Mouse (Mus musculus) heart, adult 2 months (tissue): ENCODE data around the gene Gm17359. TPM values are rescaled to one million over a fixed set of nuclear protein-coding genes. Genes with fewer than 3 reads are reported as not detected.

Source experiments
- DNase-seq, 2 experiments: peaks; one replicate each; pipeline ENCODE4 v3.0.0; 2021
- H3K27ac ChIP-seq: fragments of 200-600 bp; 2 replicates; pipeline ENCODE4 v1.8.1; 2022
- H3K27me3 ChIP-seq: fragments of 200-500 bp; 2 replicates; pipeline ENCODE4 v1.6.1; 2012; ENCODE audit warnings: mild to moderate bottlenecking, low read length, inconsistent platforms, mixed read lengths; ENCODE audit not compliant: control insufficient read depth, insufficient read depth
- H3K36me3 ChIP-seq: fragments of 200-500 bp; 2 replicates; pipeline ENCODE4 v1.6.1; 2012; ENCODE audit warnings: low read length, inconsistent platforms; ENCODE audit not compliant: control insufficient read depth, insufficient read depth
- H3K4me1 ChIP-seq: fragments of 200-500 bp; 2 replicates; pipeline ENCODE4 v1.6.1; 2011; ENCODE audit warnings: low read length; ENCODE audit not compliant: control insufficient read depth, insufficient read depth
- H3K4me3 ChIP-seq: fragments of 200-600 bp; 2 replicates; pipeline ENCODE4 v1.8.1; 2022
- H3K79me2 ChIP-seq: fragments of 200-500 bp; replicated peaks from 2 replicates; pipeline ENCODE4 v1.6.1; 2012; ENCODE audit warnings: mild to moderate bottlenecking, inconsistent platforms, low read length, moderate library complexity, mixed read lengths; ENCODE audit not compliant: control insufficient read depth, insufficient read depth
- H3K9ac ChIP-seq: fragments of 200-500 bp; 2 replicates; pipeline ENCODE4 v1.6.1; 2012; ENCODE audit warnings: low read depth, mild to moderate bottlenecking, control low read depth, inconsistent platforms, low read length, mixed read lengths
- CTCF ChIP-seq: fragments of 200-600 bp; IDR thresholded peaks from 2 replicates; pipeline ENCODE4 v1.8.1; 2022; ENCODE audit warnings: antibody characterized with exemption, mild to moderate bottlenecking, moderate library complexity
- EP300 ChIP-seq: fragments of 200-500 bp; IDR thresholded peaks from 2 replicates; pipeline ENCODE4 v1.6.1; 2011; ENCODE audit warnings: low read depth, low read length, control low read depth; ENCODE audit not compliant: insufficient read depth
- POLR2A ChIP-seq: fragments of 200-500 bp; IDR thresholded peaks from 2 replicates; pipeline ENCODE4 v1.6.1; 2011; ENCODE audit warnings: mild to moderate bottlenecking, low read depth, low read length, control low read depth; ENCODE audit not compliant: insufficient read depth
- WGBS: fragments of 180-500 bp; shearing (Covaris S2); methylation state at CpG from one replicate; pipeline ENCODE4 v1.1.7; 2018; 5-methylcytosine and 5-hydroxymethylcytosine counted together
- intact Hi-C: fragments of 180-260 bp; cut with DNase I; formaldehyde crosslinking; loops from one replicate; pipeline ENCODE4 v1.15.1; 2025
- polyA plus RNA-seq: library from polyadenylated mRNA; depleted of rRNA; stranded (reverse); fragments of >200 nt; gene quantifications from 2 replicates; pipeline ENCODE4 v1.2.3, GENCODE M21; 2012
- total RNA-seq, 2 experiments: library from RNA; stranded (reverse); gene quantifications; 2 replicates each; pipeline ENCODE4 v1.2.3; 2021

Gm17359 gene
- total and polyA plus RNA-seq, 3 experiments, result 0.14 TPM; not detected in 2

DNA sequence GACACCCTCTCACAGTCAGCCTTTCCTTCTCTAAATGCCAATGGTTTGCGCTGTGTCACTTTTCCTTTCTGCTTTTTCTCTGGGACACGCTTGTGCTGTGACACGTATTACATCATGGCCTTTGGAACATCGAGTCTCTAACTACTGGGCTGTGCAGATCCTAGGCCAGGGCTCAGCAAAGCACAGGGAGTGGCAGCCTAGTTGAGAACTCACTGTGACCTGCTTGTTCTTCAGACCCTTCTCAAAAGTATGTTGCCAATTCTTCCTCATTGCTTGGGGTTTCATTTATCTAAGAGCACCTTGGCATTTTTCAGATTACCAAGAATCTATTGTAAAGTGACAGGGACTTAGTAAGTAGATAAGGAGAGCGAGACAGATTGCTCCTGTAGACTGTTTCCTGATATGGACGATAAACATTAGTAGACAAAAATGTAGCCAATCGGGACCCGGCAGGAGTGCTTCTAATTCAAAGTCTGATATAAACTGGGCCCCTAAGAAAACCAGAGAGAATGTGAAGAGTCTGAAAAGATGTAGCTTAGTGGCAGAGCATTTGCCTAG is 2.7 kb upstream of the Gm17359 start:
- Histone ChIP-seq H3K4me3 (no peak overlapping the region), H3K79me2 (no peaks in the 10 kb centered on the region), H3K27me3 (no peaks in the 10 kb centered on the region), H3K9ac (no peak overlapping the region), H3K36me3 (no peaks in the 10 kb centered on the region), H3K27ac (no peak overlapping the region), H3K4me1 (no peaks in the 10 kb centered on the region)
- no peak for DNase-seq
- 72% methylated on average over 8 of the region's 8 CpGs for WGBS
- TF ChIP-seq EP300 (no peak), CTCF (no peak), POLR2A (no peak)
- intact Hi-C loops, result no loop called here

DNA sequence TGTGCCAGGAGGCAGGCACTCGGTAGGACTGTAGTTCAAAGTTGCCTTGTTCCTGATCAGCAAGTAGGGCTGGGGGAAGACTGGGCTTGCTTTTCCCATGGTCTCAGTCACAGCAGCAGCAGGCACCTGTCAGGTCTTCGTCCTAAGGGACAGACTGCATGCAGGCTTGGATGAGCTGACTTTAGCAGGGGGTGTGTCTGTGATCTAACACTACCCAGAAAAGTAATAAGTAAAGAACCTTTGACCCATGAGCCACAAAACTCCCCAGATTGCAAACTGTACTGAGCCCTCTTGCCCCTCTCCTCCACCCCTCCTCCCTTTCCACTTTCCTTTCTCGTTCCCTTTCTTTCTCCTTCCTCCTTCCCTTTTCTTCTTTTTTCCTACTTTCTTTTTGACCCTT is 4.3 kb downstream of the Gm17359 start:
- WGBS, result 48% methylated on average over 3 of the region's 3 CpGs
- intact Hi-C loops, result no loop called here
- no peak overlapping the region for H3K27ac ChIP-seq
- no peaks in the 10 kb centered on the region for H3K4me1 ChIP-seq
- no peak overlapping the region for H3K4me3 ChIP-seq
- H3K9ac ChIP-seq, result no peak overlapping the region
- no peaks in the 10 kb centered on the region for H3K36me3 ChIP-seq
- H3K79me2 ChIP-seq, result no peaks in the 10 kb centered on the region
- TF ChIP-seq EP300, result no peak
- no peak for TF ChIP-seq CTCF
- no peak for TF ChIP-seq POLR2A
- no peaks in the 10 kb centered on the region for H3K27me3 ChIP-seq
- no peak for DNase-seq

DNA sequence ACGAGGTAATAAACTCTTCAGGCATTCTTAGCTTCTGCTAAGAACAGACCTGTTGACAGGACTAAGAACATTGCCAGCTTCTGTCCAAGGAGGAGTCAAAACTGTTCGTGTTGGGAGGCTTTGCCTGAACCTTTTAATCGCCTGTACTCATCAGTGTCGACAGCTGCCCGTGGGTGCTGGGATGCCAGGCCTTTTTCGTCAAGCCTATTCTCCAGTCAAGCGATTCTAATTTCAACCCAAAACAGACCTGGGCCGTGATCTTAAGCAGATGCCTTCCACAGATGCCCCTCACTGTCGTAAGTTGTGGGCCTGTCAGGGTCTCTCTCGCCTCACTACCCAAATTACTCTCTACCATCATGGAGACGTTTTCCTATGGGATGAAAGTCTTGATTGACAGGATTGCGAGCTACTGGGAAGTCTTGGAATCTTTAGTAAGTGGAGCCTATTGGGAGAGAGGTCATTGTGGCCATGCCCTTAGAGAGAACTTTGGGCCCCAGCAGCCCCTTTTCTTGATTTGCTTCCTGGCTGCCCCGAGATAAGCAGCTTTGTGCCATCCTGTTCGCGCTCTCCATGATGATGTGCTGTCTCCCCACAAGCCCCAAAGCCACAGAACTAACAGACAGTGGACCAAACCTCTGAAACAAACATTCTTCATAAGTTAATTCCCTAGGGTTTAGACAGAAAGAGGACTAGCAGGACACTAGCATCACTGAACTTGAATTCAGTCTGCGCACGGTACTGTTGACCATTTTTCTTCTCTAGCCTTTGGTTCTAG is 6.7 kb downstream of the Gm17359 start:
- H3K4me3 ChIP-seq, result no peak overlapping the region
- TF ChIP-seq EP300, result no peak
- no peak for TF ChIP-seq CTCF
- TF ChIP-seq POLR2A, result no peak
- no peak for DNase-seq
- no peaks in the 10 kb centered on the region for H3K79me2 ChIP-seq
- H3K27ac ChIP-seq, result no peak overlapping the region
- no peaks in the 10 kb centered on the region for H3K4me1 ChIP-seq
- intact Hi-C loops, result no loop called here
- no peaks in the 10 kb centered on the region for H3K27me3 ChIP-seq
- H3K9ac ChIP-seq, result no peak overlapping the region
- 73% methylated on average over 17 of the region's 17 CpGs for WGBS
- H3K36me3 ChIP-seq, result no peaks in the 10 kb centered on the region

DNA sequence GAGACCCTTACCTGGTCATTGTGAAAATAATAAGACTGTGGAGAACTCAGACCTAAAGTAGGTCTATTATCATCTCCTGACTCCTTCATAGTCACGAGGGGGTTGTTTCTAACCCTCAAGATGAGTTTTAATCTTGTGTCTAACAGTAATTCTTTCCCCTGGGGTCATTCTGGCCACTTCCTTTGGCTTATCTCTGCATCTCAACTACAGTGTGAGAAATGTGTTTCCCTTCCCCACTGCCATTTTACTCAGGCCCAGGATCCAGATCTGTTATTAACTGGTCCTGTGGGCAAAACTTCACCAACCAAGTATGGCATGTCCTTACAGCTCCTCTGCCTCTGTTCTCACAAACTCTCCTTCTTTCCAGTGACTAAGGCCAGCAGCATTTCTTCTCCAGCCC is 12.8 kb downstream of the Gm17359 start:
- WGBS, result 46% methylated on average over 1 of the region's 1 CpGs
- Histone ChIP-seq H3K79me2 (no peaks in the 10 kb centered on the region), H3K27ac (no peak overlapping the region), H3K36me3 (no peaks in the 10 kb centered on the region), H3K4me1 (no peaks in the 10 kb centered on the region), H3K27me3 (no peaks in the 10 kb centered on the region), H3K4me3 (no peak overlapping the region), H3K9ac (no peak overlapping the region)
- no peak for DNase-seq
- TF ChIP-seq POLR2A (no peak), EP300 (no peak), CTCF (no peak)
- intact Hi-C loops, result no loop called here

DNA sequence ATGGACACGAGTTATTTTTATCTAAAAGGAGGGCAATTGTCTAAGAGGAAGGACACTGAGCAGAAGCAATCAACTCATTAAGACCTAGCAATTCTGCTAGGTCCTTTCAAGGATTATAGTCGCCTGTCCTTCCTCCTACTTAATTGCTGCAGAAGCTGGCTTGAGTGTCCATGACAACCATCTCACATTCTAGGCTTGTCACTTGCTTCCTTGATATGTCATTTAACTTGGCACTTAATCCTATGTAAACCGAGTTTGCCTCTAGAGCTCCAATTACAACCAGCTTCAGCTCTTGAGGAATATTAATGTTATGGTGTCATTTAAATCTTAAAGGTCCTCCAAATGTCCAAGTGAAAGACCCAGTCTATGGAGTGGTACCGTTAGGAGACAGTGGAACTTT is 22.3 kb downstream of the Gm17359 start:
- Histone ChIP-seq H3K9ac (no peak overlapping the region), H3K79me2 (no peaks in the 10 kb centered on the region), H3K4me1 (peaks cover 3% of the 10 kb centered on the region), H3K27ac (no peak overlapping the region), H3K27me3 (no peaks in the 10 kb centered on the region), H3K36me3 (no peaks in the 10 kb centered on the region), H3K4me3 (no peak overlapping the region)
- WGBS, result 50% methylated on average over 4 of the region's 4 CpGs
- intact Hi-C loops, result loop anchor here (5.0 kb wide), 1 partner anchor 66 kb away; no protein-coding TSS in a partner anchor
- DNase-seq, result no peak
- TF ChIP-seq POLR2A (no peak), EP300 (no peak), CTCF (no peak)
